Mouse (Mus musculus) hematopoietic multipotent progenitor cell, adult 10-12 weeks (in vitro differentiated cells): ENCODE results near the gene Ptger1. TPM values are rescaled to one million over a fixed set of nuclear protein-coding genes. Genes with fewer than 3 reads are reported as not detected.

Experiments
- polyA plus RNA-seq: library from polyadenylated mRNA; stranded (reverse); fragments of >175 nt; gene quantifications from 2 replicates; pipeline ENCODE4 v1.2.3, GENCODE M21; 2012; ENCODE audit warnings: low replicate concordance

The Ptger1 gene
- polyA plus RNA-seq = 0.23 and 0.43 TPM in 2 replicates

DNA sequence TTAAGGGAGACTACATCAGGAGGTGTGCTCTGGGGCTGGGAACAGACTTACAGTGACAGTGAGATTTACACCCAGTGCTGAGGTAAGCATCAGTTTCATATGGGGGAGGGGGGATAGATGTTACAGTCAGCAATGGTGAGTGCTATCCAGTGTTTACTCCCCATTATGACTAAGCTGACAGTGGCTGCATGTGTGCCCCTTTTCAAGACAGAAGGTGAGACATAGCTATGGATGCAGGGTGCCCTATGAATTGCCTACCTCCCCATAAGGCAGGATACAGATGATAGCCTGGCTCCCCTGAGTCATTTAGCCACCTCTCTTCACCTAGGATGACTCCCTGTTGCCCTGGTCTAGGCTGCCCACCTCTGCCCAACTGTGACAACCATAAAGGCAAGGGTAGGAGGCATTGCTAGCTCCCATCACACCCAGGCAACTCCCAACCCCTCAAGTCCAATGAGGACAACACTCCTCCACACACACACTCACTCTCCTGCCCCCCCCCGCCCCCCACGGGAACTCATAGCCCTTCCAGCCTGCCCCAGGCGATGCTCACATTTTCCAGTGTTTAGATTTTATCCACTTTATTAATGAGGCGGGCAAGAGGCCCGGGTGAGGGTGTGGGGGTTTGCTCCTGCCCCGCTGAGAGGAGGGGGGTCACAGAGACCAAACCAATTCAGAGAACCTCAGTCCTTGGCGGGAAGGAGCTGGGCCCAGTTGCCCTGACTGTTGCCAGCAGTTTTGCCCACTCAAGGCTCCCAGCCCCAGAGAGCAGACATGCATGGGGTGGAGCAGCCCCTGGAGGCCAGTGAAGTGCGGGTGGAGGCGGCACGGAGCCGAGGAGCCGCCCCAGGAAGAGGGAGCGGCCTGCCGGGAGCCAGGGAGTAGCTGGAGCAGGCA is at the start of gene Ptger1:
Ptger1 (plus strand) TSS at position 710 of the 897 bp plus-strand sequence.

DNA sequence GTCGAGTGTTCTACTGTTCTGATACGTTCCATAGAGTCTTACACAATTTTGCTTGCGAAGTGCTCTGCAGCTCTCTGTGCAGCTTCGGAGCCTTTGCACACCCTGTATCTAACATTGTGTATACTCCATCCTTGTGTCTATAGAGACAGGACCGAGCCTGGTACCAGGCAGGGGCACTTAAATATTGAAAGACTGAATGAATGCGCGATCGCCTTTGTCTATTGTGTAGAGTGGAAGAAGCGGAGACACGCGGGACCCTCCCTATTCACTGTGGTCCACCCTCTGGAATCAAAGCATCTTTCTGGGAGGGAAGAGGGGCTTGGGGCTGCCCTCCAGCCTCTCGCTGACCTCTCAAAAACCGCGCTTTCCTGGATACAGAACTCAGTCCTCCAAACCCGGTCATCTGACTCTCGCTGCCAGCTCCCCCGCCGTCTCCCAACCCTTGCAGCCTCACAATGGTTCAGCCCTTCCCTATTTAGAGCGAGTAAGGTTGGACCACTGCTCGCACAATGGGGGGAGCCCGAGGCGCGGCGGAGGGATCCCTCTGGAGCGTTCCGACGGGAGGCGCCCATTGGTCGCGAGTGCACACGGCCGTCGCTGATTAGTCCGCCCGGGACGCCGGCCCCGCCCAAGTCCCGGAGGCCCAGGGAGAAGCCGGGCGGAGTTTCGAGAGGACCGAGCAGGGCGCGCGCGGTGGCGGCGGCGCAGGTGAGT is 14.3 kb upstream of the Ptger1 start, which contains the start of gene Gipc1:
Gipc1 (plus strand) TSS at position 648 of the 714 bp plus-strand sequence.

GRCm38 (mm10) chr8:83698661-83699453 is 32.4 kb downstream of the Ptger1 start, which contains the start of gene Pkn1:
Gene Pkn1, minus strand, starts transcription at chr8:83699179.

GRCm38 (mm10) chr8:83715031-83715690 is 48.7 kb downstream of the Ptger1 start, which contains the start of gene Ddx39:
Gene Ddx39, plus strand, starts transcription at chr8:83715177.

Other genes starting within 250 kb of the Ptger1 start
- 0.20 and 2.9 TPM in 2 replicates for gene Scoc, start 208.3 kb upstream of the Ptger1 start, polyA plus RNA-seq
- not detected in 2 replicates for gene Olfr370, start 130.9 kb upstream of the Ptger1 start, polyA plus RNA-seq
- gene Ndufb7, start 100.0 kb upstream of the Ptger1 start, polyA plus RNA-seq = 165 and 204 TPM in 2 replicates
- gene Tecr, start 58.7 kb upstream of the Ptger1 start, polyA plus RNA-seq = 112 and 259 TPM in 2 replicates
- 29.2 and 42.1 TPM in 2 replicates for gene Dnajb1, start 58.5 kb upstream of the Ptger1 start, polyA plus RNA-seq
- 48.3 and 62.7 TPM in 2 replicates for gene Gipc1, start 14.0 kb upstream of the Ptger1 start, polyA plus RNA-seq
- 211 and 329 TPM in 2 replicates for gene Pkn1, start 32.5 kb downstream of the Ptger1 start, polyA plus RNA-seq
- gene Ddx39, start 48.5 kb downstream of the Ptger1 start, polyA plus RNA-seq = 10.1 and 20.1 TPM in 2 replicates
- 194 and 396 TPM in 2 replicates for gene Adgre5, start 74.6 kb downstream of the Ptger1 start, polyA plus RNA-seq
- gene Adgrl1, start 233.4 kb downstream of the Ptger1 start, polyA plus RNA-seq = 9.4 and 20.9 TPM in 2 replicates